Mouse (Mus musculus): ENCODE results near the gene Prkce. TPM values are rescaled to one million over a fixed set of nuclear protein-coding genes. Genes with fewer than 3 reads are reported as not detected.

Prkce gene
- polyA plus RNA-seq, 1 experiment from 2014 or later: 2.0 TPM

GRCm38 (mm10) chr17:86603848-86604444 lies 436.4 kb downstream of the Prkce start:
- H3K9ac ChIP-seq (replicated peaks): no peak overlapping the region
- TF ChIP-seq CTCF (IDR thresholded peaks at IDR 0.05; ENCODE audit: low read depth) (no peak), EP300 (IDR thresholded peaks at IDR 0.05; ENCODE audit: low read depth) (no peak)
- H3K27me3 ChIP-seq (ENCODE audit: insufficient read depth, low read length): no peaks in the 10 kb centered on the region

GRCm38 (mm10) chr17:86607981-86608380 lies 440.4 kb downstream of the Prkce start:
- Histone ChIP-seq H3K27me3 (ENCODE audit: insufficient read depth, low read length) (no peaks in the 10 kb centered on the region), H3K27ac (ENCODE audit: low read depth) (no peak overlapping the region), H3K4me2 (ENCODE audit: low read depth, low read length) (no peak overlapping the region), H3K9me3 (ENCODE audit: low read length) (no peaks in the 10 kb centered on the region), H3K9ac (replicated peaks) (no peak overlapping the region), H3K4me3 (ENCODE audit: low read depth, low read length) (no peak overlapping the region), H3K36me3 (replicated peaks; ENCODE audit: insufficient read depth, low read length) (no peaks in the 10 kb centered on the region), H3K4me1 (ENCODE audit: insufficient read depth) (peaks cover 3% of the 10 kb centered on the region; the same call in 1 of the 2 replicates)
- DNase-seq: no peak
- TF ChIP-seq CTCF (IDR thresholded peaks at IDR 0.05; ENCODE audit: low read depth) (no peak), EP300 (IDR thresholded peaks at IDR 0.05; ENCODE audit: low read depth) (no peak)
- ATAC-seq: no peak
- WGBS (ENCODE audit: insufficient replicate concordance): 78% methylated on average over 4 of the region's 4 CpGs

More at GRCm38 (mm10) chr17:86603848-86604444, 436.4 kb downstream of the Prkce start:
- no peak for DNase-seq
- H3K27ac ChIP-seq (ENCODE audit: low read depth): no peak overlapping the region
- H3K9me3 ChIP-seq (ENCODE audit: low read length): no peaks in the 10 kb centered on the region
- no peak overlapping the region for H3K4me2 ChIP-seq (ENCODE audit: low read depth, low read length)
- peaks cover 9% of the 10 kb centered on the region; the same call in 1 of the 2 replicates for H3K4me1 ChIP-seq (ENCODE audit: insufficient read depth)
- 72% methylated on average over 5 of the region's 5 CpGs for WGBS (ENCODE audit: insufficient replicate concordance)
- no peaks in the 10 kb centered on the region for H3K36me3 ChIP-seq (replicated peaks; ENCODE audit: insufficient read depth, low read length)
- ATAC-seq: no peak
- no peak overlapping the region for H3K4me3 ChIP-seq (ENCODE audit: low read depth, low read length)

- 62% methylated on average over 8 of the region's 8 CpGs for WGBS (ENCODE audit: insufficient replicate concordance)
- Histone ChIP-seq H3K9ac (replicated peaks) (no peak overlapping the region), H3K27ac (ENCODE audit: low read depth) (no peak overlapping the region), H3K4me3 (ENCODE audit: low read depth, low read length) (no peak overlapping the region), H3K4me1 (ENCODE audit: insufficient read depth) (peaks cover 3% of the 10 kb centered on the region; the same call in 1 of the 2 replicates), H3K27me3 (ENCODE audit: insufficient read depth, low read length) (no peaks in the 10 kb centered on the region), H3K36me3 (replicated peaks; ENCODE audit: insufficient read depth, low read length) (no peaks in the 10 kb centered on the region), H3K4me2 (ENCODE audit: low read depth, low read length) (no peak overlapping the region), H3K9me3 (ENCODE audit: low read length) (no peaks in the 10 kb centered on the region)
- no peak for ATAC-seq
- TF ChIP-seq CTCF (IDR thresholded peaks at IDR 0.05; ENCODE audit: low read depth) (no peak), EP300 (IDR thresholded peaks at IDR 0.05; ENCODE audit: low read depth) (no peak)
- DNase-seq: no peak
These were observed 442.8 kb downstream of the Prkce start for GRCm38 (mm10) chr17:86610271-86610969.

- Histone ChIP-seq H3K9me3 (ENCODE audit: low read length) (no peaks in the 10 kb centered on the region), H3K27ac (ENCODE audit: low read depth) (no peak overlapping the region), H3K4me2 (ENCODE audit: low read depth, low read length) (no peak overlapping the region), H3K4me1 (ENCODE audit: insufficient read depth) (peaks cover 6% of the 10 kb centered on the region; the same call in 1 of the 2 replicates), H3K27me3 (ENCODE audit: insufficient read depth, low read length) (no peaks in the 10 kb centered on the region), H3K36me3 (replicated peaks; ENCODE audit: insufficient read depth, low read length) (no peaks in the 10 kb centered on the region), H3K4me3 (ENCODE audit: low read depth, low read length) (no peak overlapping the region), H3K9ac (replicated peaks) (no peak overlapping the region)
- no peak for DNase-seq
- ATAC-seq: no peak
- TF ChIP-seq CTCF (IDR thresholded peaks at IDR 0.05; ENCODE audit: low read depth): no peak
- no peak for TF ChIP-seq EP300 (IDR thresholded peaks at IDR 0.05; ENCODE audit: low read depth)
- 63% methylated on average over 5 of the region's 5 CpGs for WGBS (ENCODE audit: insufficient replicate concordance)
These were observed 444.2 kb downstream of the Prkce start for GRCm38 (mm10) chr17:86611772-86612171.

GRCm38 (mm10) chr17:86615592-86616291 lies 448.2 kb downstream of the Prkce start:
- DNase-seq (no peak), ATAC-seq (no peak)
- no peak overlapping the region for H3K27ac ChIP-seq (ENCODE audit: low read depth)
- H3K4me3 ChIP-seq (ENCODE audit: low read depth, low read length): no peak overlapping the region
- peak overlapping the region; percentile 32; the same call in 1 of the 2 replicates for H3K4me2 ChIP-seq (ENCODE audit: low read depth, low read length)
- TF ChIP-seq EP300 (IDR thresholded peaks at IDR 0.05; ENCODE audit: low read depth) (no peak), CTCF (IDR thresholded peaks at IDR 0.05; ENCODE audit: low read depth) (no peak)
- no peaks in the 10 kb centered on the region for H3K27me3 ChIP-seq (ENCODE audit: insufficient read depth, low read length)
- H3K4me1 ChIP-seq (ENCODE audit: insufficient read depth): peaks cover 8% of the 10 kb centered on the region; the same call in 1 of the 2 replicates
- no peak overlapping the region for H3K9ac ChIP-seq (replicated peaks)
- H3K9me3 ChIP-seq (ENCODE audit: low read length): no peaks in the 10 kb centered on the region
- no peaks in the 10 kb centered on the region for H3K36me3 ChIP-seq (replicated peaks; ENCODE audit: insufficient read depth, low read length)
- 65% methylated on average over 13 of the region's 13 CpGs for WGBS (ENCODE audit: insufficient replicate concordance)
